Mouse (Mus musculus) cerebellum, adult 2 months (tissue): ENCODE data around the gene P2rx4. TPM values are rescaled to one million over a fixed set of nuclear protein-coding genes. Genes with fewer than 3 reads are reported as not detected.

Source experiments
- DNase-seq, 2 experiments: peaks; one replicate each; pipeline ENCODE4 v3.0.0; 2021
- H3K27ac ChIP-seq: fragments of 200-500 bp; 2 replicates; pipeline ENCODE4 v1.5.1; 2012; ENCODE audit warnings: low read length, control low read depth, inconsistent platforms; ENCODE audit not compliant: insufficient read depth
- H3K27me3 ChIP-seq: fragments of 200-500 bp; 2 replicates; pipeline ENCODE4 v1.6.1; 2012; ENCODE audit warnings: inconsistent platforms, mild to moderate bottlenecking, low read length, moderate library complexity; ENCODE audit not compliant: control insufficient read depth, insufficient read depth
- H3K4me1 ChIP-seq: fragments of 200-500 bp; 2 replicates; pipeline ENCODE4 v1.6.1; 2011; ENCODE audit warnings: low read length; ENCODE audit not compliant: control insufficient read depth, insufficient read depth
- H3K4me3 ChIP-seq: fragments of 200-500 bp; replicated peaks from 2 replicates; pipeline ENCODE3; 2011; ENCODE audit warnings: mild to moderate bottlenecking, low read depth, low read length, control low read depth; ENCODE audit not compliant: insufficient read depth
- CTCF ChIP-seq: fragments of 200-500 bp; IDR thresholded peaks from 2 replicates; pipeline ENCODE4 v1.5.1; 2011; ENCODE audit warnings: low read depth, mild to moderate bottlenecking, control low read depth, low read length, moderate library complexity, borderline replicate concordance; ENCODE audit not compliant: insufficient read depth
- POLR2A ChIP-seq: fragments of 200-500 bp; IDR thresholded peaks from 2 replicates; pipeline ENCODE4 v1.6.1; 2011; ENCODE audit warnings: low read length, control low read depth, borderline replicate concordance; ENCODE audit not compliant: insufficient read depth
- WGBS: fragments of 180-500 bp; shearing (Covaris S2); methylation state at CpG from one replicate; pipeline ENCODE4 v1.1.7; 2018; 5-methylcytosine and 5-hydroxymethylcytosine counted together
- polyA plus RNA-seq: library from polyadenylated mRNA; depleted of rRNA; stranded (reverse); fragments of >200 nt; gene quantifications from 2 replicates; pipeline ENCODE4 v1.2.3, GENCODE M21; 2012

P2rx4 gene
- polyA plus RNA-seq, 1 experiment: 42.0 TPM

DNA sequence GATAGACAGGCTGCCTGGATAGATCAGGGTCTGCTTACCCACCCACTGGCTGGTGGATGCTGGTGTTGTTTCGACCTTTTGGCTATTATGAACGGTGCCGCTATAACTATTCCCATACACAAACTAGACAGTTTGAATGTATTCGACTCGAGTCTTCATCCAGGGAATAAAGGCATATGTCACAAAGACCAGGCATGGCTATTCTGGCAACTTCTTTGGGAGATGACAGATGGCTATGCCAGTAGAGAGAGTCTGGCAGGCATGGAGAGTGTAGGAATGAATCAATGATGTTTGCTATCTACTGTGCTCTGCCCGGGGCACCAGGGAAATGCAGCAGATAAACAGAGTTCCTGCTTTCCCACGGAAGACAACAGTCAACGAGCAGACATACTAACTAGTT lies 27.5 kb upstream of the P2rx4 start:
- Histone ChIP-seq H3K4me3 (no peak overlapping the region), H3K27me3 (no peaks in the 10 kb centered on the region), H3K4me1 (peaks cover 6% of the 10 kb centered on the region), H3K27ac (peak overlapping the region; percentile 58)
- DNase-seq: peak; percentile 63 to 88
- 11% methylated on average over 8 of the region's 8 CpGs for WGBS
- no peak for TF ChIP-seq POLR2A
- TF ChIP-seq CTCF: no peak

DNA sequence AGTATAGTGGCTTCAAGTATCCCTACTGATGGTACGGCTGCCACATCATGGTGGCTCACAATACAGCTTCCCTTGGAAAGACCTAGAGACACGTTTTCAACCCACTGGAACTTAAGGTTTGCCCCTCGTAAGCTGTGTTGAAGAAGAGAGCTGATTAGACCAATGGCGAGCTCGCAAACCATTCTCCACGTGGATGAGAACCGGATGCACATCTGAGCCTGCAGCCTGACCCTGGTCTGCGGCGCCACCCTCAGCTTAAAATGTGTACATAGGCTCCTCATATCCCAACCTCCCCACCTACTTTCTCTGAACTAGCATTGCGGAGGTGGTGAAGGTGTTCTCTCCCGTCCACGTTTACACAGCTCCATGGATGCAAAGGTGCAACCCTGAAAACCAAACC lies 26.1 kb upstream of the P2rx4 start:
- Histone ChIP-seq H3K27me3 (no peaks in the 10 kb centered on the region), H3K4me3 (no peak overlapping the region), H3K4me1 (peaks cover 6% of the 10 kb centered on the region), H3K27ac (no peak overlapping the region)
- no peak for DNase-seq
- peak; percentile 25; the same call in 1 of the 2 replicates for TF ChIP-seq CTCF
- no peak for TF ChIP-seq POLR2A
- WGBS: 92% methylated on average over 12 of the region's 12 CpGs

DNA sequence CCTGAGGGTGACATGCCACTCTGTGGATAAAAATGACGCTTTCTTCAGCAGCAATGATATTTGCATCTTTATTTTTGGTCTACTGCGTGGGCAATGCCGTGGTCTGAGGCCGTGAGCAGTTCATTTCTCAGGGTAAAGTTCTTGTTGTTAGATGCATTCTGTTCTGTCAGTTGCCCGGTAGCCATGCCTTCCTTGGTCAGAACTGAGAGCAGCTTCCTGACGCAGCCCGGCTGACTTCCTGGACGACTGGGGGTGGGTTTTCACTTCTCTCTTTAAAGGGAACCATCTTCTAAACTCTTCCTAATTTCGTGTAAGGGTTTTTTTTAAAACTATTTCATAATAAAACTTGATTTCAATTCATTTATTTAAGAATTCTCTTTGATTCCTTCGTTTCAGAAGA lies 23.4 kb upstream of the P2rx4 start:
- Histone ChIP-seq H3K27me3 (no peaks in the 10 kb centered on the region), H3K27ac (no peak overlapping the region), H3K4me1 (peaks cover 3% of the 10 kb centered on the region), H3K4me3 (no peak overlapping the region)
- WGBS: 84% methylated on average over 10 of the region's 10 CpGs
- DNase-seq: no peak
- TF ChIP-seq CTCF (no peak), POLR2A (no peak)

DNA sequence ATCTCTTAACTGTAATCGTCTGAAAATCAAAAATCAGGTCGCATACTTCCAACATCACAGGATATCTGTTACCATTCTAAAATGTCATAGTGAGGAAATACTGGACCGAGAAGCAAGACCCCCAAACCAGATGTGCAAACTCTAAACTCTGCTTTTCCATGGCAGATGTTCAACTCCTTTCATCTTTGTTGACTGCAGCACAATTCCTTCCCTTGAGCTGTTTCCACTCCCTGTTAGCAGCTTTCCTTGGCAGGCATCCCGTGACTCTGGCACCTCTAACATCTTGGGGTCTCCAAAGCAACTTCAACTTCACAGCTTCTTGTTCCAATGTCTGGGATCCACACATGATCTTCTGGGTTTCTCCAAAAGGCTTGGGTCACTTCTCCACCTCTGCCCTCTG lies 20.0 kb upstream of the P2rx4 start:
- Histone ChIP-seq H3K4me3 (no peak overlapping the region), H3K27ac (no peak overlapping the region), H3K4me1 (no peaks in the 10 kb centered on the region), H3K27me3 (no peaks in the 10 kb centered on the region)
- WGBS: 80% methylated on average over 4 of the region's 4 CpGs
- no peak for DNase-seq
- no peak for TF ChIP-seq POLR2A
- no peak for TF ChIP-seq CTCF

DNA sequence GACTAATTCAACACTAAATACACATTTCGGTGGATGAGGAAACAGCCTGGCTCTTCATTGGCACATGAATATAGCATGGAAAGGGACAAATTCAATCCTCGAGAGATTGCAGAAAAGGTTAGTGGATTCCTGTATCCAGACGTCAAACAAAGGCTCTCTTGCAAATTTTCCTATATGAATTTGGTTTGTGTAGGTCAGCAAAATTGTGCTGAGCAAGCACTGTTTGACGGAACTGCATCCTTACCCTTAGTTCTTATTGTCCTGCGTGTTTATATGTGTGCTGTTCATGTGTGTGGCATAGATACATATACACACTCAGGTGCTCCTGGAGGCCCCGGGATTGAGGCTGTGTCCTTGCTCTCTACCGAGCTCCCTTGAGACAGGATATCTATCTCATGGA lies 18.2 kb upstream of the P2rx4 start:
- Histone ChIP-seq H3K27ac (no peak overlapping the region), H3K4me3 (no peak overlapping the region), H3K27me3 (no peaks in the 10 kb centered on the region), H3K4me1 (no peaks in the 10 kb centered on the region)
- 92% methylated on average over 7 of the region's 7 CpGs for WGBS
- no peak for TF ChIP-seq POLR2A
- no peak for TF ChIP-seq CTCF
- DNase-seq: no peak

DNA sequence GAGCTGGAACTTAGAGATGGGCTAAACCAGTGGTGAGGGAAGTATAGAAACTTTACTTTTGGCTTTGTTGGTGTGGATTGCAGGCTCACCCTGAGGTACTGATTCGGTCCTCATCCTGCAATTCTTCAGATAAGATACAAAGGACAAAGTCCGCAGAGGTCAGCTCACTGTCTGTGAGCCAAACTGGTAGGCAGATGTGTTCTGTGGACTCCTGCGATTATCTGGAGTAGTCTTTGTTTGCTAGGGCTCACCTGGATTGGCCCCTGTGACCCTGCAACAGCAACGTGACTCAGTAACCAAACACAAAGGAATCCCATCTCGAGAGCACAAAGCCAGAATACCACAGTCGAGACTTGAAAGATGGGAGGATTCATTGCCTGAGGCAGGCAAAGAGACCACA lies 16.9 kb upstream of the P2rx4 start:
- TF ChIP-seq POLR2A (no peak), CTCF (no peak)
- DNase-seq: no peak
- WGBS: 65% methylated on average over 6 of the region's 6 CpGs
- H3K27me3 ChIP-seq: no peaks in the 10 kb centered on the region
- H3K27ac ChIP-seq: no peak overlapping the region
- no peak overlapping the region for H3K4me3 ChIP-seq
- no peaks in the 10 kb centered on the region for H3K4me1 ChIP-seq

DNA sequence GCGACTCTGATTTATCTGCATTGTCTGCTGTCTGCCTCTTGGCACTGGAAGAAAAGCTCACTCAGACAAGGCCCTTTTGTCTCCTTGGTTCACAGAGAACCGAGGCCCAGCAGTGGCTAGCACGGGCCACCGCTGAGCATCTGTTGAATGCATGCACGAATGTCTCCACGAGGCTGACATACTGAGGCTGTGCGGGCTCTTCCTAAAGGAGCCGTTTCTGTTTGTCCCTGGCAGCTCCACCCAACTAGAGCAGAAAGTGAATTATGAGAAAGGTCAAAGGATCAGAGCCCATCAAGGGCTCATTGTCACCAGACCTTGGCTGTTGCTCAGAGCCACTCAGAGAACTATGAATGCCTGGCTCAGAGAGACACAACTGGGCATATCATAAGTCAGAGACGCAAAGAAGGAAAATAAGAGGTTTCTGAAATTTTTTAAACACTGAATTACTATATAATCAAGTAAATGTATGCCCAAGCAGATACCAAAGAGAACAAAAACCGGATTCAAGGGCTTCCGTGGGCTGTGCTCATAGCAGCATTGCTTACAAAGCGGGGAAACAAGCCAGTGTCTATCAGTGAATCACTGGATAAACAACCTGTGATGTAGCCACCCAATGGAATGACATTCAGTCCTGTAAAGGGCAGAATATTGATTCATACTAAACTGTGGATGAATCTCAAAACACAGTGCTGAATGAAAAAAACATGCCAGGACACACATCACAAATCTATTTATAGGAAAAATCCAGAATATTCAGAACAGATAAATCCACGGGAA lies 13.7 kb upstream of the P2rx4 start:
- DNase-seq: peak in 1 of 2 experiments; percentile 32
- 40% methylated on average over 13 of the region's 13 CpGs for WGBS
- no peak overlapping the region for H3K27ac ChIP-seq
- H3K27me3 ChIP-seq: no peaks in the 10 kb centered on the region
- TF ChIP-seq CTCF (no peak), POLR2A (no peak)
- H3K4me3 ChIP-seq: no peak overlapping the region
- no peaks in the 10 kb centered on the region for H3K4me1 ChIP-seq

DNA sequence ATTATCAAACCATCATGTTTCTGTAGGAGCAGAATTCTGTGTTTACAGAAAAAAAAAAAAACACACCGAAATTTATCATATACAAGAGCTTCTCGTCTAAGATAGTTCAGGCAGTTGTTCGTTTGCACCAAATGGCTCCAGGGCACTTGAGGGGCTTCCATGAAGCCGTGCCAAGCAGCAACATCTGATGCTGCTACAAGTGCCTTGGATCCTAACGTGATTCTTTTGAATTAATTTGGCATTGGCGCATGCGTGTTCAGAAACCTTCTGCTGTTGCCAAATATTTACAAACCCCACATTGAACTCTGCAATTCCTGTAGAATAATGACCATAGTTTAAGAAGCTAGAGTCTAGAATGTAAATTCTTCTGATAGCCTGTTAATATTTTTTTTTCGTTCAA lies 11.8 kb upstream of the P2rx4 start:
- Histone ChIP-seq H3K27ac (no peak overlapping the region), H3K27me3 (no peaks in the 10 kb centered on the region), H3K4me1 (no peaks in the 10 kb centered on the region), H3K4me3 (no peak overlapping the region)
- WGBS: 54% methylated on average over 8 of the region's 8 CpGs
- TF ChIP-seq CTCF (no peak), POLR2A (no peak)
- no peak for DNase-seq
